ENCODE assay signal across 25 mouse cellular contexts in the genomic region with DNA sequence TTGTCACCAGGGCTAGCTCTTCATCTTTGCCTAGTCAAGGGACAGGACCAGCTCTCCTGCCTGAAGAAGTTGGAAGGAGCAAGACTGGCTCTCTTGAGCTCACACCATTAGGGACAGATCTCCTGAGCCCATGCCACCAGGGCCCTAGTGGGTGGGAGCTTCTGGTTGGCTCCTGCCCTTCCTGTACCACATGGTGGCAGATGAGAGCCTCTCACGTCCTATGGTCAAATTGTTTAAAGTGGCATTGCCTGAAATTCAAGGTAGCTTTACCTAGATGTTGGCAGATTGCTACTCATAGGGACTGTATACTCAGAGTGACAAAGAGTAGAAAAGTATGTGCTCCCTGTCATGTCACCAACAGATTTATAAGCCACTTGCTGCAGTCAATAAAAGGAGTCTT.
DNase-seq lines count a peak whose midpoint lies in the region; ATAC-seq and TF ChIP-seq lines count a peak whose summit lies in the region.
"Had no signal": no experiment of that assay in that cellular context is flagged by ENCODE, and none has a peak within 500 bp of the region (broad histone marks: within the 10 kb centered on the region; RNA-seq: fewer than 3 reads in every experiment).

No protein-coding gene starts in this region.

- H3K27ac ChIP-seq in hindbrain, postnatal 0 days = no peak overlapping the region
- H3K27ac ChIP-seq in hindbrain, embryonic 13.5 days = no peak overlapping the region
- no peak overlapping the region for H3K27ac ChIP-seq in lung, postnatal 0 days (ENCODE audit: low read length)
- H3K27ac ChIP-seq in stomach, postnatal 0 days (replicated peaks) = no peak overlapping the region
- H3K27ac ChIP-seq in forebrain, embryonic 15.5 days (replicated peaks) = no peak overlapping the region
- H3K27ac ChIP-seq: embryonic facial prominence, embryonic 15.5 days; heart, embryonic 13.5 days; hindbrain, embryonic 15.5 days; intestine, embryonic 15.5 days; kidney, embryonic 15.5 days; limb, embryonic 15.5 days; liver, embryonic 15.5 days; midbrain, embryonic 12.5 days; neural tube, embryonic 12.5 days had no signal

- no peak for TF ChIP-seq POLR2A in lung, adult 2 months (IDR thresholded peaks at IDR 0.05; ENCODE audit: borderline replicate concordance, extremely low read depth, low read depth, low read length)

- no peaks in the 10 kb centered on the region for H3K27me3 ChIP-seq in hindbrain, postnatal 0 days (ENCODE audit: insufficient read depth, low read length)
- no peaks in the 10 kb centered on the region for H3K27me3 ChIP-seq in hindbrain, embryonic 13.5 days
- H3K27me3 ChIP-seq in lung, postnatal 0 days (replicated peaks; ENCODE audit: insufficient read depth, low read length) = no peaks in the 10 kb centered on the region; the same call in 1 of the 2 replicates
- no peaks in the 10 kb centered on the region; the same call in 1 of the 2 replicates for H3K27me3 ChIP-seq in stomach, postnatal 0 days (ENCODE audit: control insufficient read depth, insufficient read depth, low read length)
- no peaks in the 10 kb centered on the region for H3K27me3 ChIP-seq in forebrain, embryonic 15.5 days
- H3K27me3 ChIP-seq: embryonic facial prominence, embryonic 15.5 days; heart, embryonic 13.5 days; hindbrain, embryonic 15.5 days; intestine, embryonic 15.5 days; limb, embryonic 15.5 days; liver, embryonic 15.5 days; midbrain, embryonic 12.5 days; neural tube, embryonic 12.5 days had no signal

- no peaks in the 10 kb centered on the region for H3K4me1 ChIP-seq in hindbrain, postnatal 0 days (ENCODE audit: insufficient read depth, low read length)
- H3K4me1 ChIP-seq in hindbrain, embryonic 13.5 days (replicated peaks) = no peaks in the 10 kb centered on the region
- H3K4me1 ChIP-seq in lung, postnatal 0 days (ENCODE audit: insufficient read depth, low read depth, low read length) = no peaks in the 10 kb centered on the region
- H3K4me1 ChIP-seq in lung, adult 2 months (ENCODE audit: control insufficient read depth, insufficient read depth, low read length) = no peaks in the 10 kb centered on the region
- H3K4me1 ChIP-seq in stomach, postnatal 0 days (replicated peaks; ENCODE audit: control insufficient read depth, insufficient read depth) = no peaks in the 10 kb centered on the region
- no peaks in the 10 kb centered on the region for H3K4me1 ChIP-seq in forebrain, embryonic 15.5 days
- H3K4me1 ChIP-seq: heart, embryonic 13.5 days; hindbrain, embryonic 15.5 days; intestine, embryonic 15.5 days; liver, embryonic 15.5 days; midbrain, embryonic 12.5 days; neural tube, embryonic 12.5 days had no signal

- H3K9me3 ChIP-seq in hindbrain, postnatal 0 days (ENCODE audit: low read length) = no peaks in the 10 kb centered on the region
- no peaks in the 10 kb centered on the region for H3K9me3 ChIP-seq in hindbrain, embryonic 13.5 days
- H3K9me3 ChIP-seq in lung, postnatal 0 days (ENCODE audit: low read length) = no peaks in the 10 kb centered on the region
- no peaks in the 10 kb centered on the region for H3K9me3 ChIP-seq in stomach, postnatal 0 days (ENCODE audit: control insufficient read depth, low read length)
- H3K9me3 ChIP-seq in forebrain, embryonic 15.5 days = no peaks in the 10 kb centered on the region
- H3K9me3 ChIP-seq: embryonic facial prominence, embryonic 15.5 days; heart, embryonic 13.5 days; hindbrain, embryonic 15.5 days; intestine, embryonic 15.5 days; kidney, embryonic 15.5 days; limb, embryonic 15.5 days; liver, embryonic 15.5 days; midbrain, embryonic 12.5 days; neural tube, embryonic 12.5 days had no signal

- peak; percentile 36 for DNase-seq in CD4-positive, CD25-positive, alpha-beta regulatory T cell, adult 2 months (ENCODE audit: low read depth, low spot score)
- DNase-seq in hindbrain, postnatal 0 days (ENCODE audit: low spot score) = no peak
- no peak for DNase-seq in lung, postnatal 0 days (ENCODE audit: low spot score)
- no peak for DNase-seq in lung, adult 2 months
- no peak for DNase-seq in stomach, postnatal 0 days (ENCODE audit: low spot score)
- DNase-seq: adrenal gland, adult 8-10 months; cerebellum, adult 9-11 months; gastrocnemius, postnatal 10 days; heart, postnatal 36 days; left cerebral cortex, postnatal 4 days; right cerebral cortex, postnatal 14 days; spleen, adult 18-20 months had no signal

- WGBS in hindbrain, postnatal 0 days = 66% methylated on average over 1 of the region's 1 CpGs
- 58% methylated on average over 1 of the region's 1 CpGs for WGBS in hindbrain, embryonic 13.5 days
- 56% methylated on average over 1 of the region's 1 CpGs for WGBS in lung, postnatal 0 days
- 56% methylated on average over 1 of the region's 1 CpGs for WGBS in lung, adult 2 months
- WGBS in stomach, postnatal 0 days = 70% methylated on average over 1 of the region's 1 CpGs
- WGBS in forebrain, embryonic 15.5 days = 67% methylated on average over 1 of the region's 1 CpGs

- no peak overlapping the region for H3K4me3 ChIP-seq in hindbrain, postnatal 0 days (ENCODE audit: low read length)
- no peak overlapping the region for H3K4me3 ChIP-seq in hindbrain, embryonic 13.5 days
- H3K4me3 ChIP-seq in lung, postnatal 0 days (ENCODE audit: low read depth, low read length) = no peak overlapping the region
- H3K4me3 ChIP-seq in lung, adult 2 months (replicated peaks; ENCODE audit: extremely low read depth, low read depth, low read length) = no peak overlapping the region
- no peak overlapping the region for H3K4me3 ChIP-seq in stomach, postnatal 0 days (ENCODE audit: low read depth, low read length)
- no peak overlapping the region for H3K4me3 ChIP-seq in forebrain, embryonic 15.5 days
- H3K4me3 ChIP-seq: embryonic facial prominence, embryonic 15.5 days; heart, embryonic 13.5 days; hindbrain, embryonic 15.5 days; intestine, embryonic 15.5 days; kidney, embryonic 15.5 days; limb, embryonic 15.5 days; liver, embryonic 15.5 days; midbrain, embryonic 12.5 days; neural tube, embryonic 12.5 days had no signal

- 0 out of 2 replicates have a peak, but pooled peaks have one; percentile 15 for TF ChIP-seq CTCF in hindbrain, postnatal 0 days (IDR thresholded peaks at IDR 0.05; ENCODE audit: low read depth)
- peak; percentile 29 for TF ChIP-seq CTCF in lung, postnatal 0 days (IDR thresholded peaks at IDR 0.05)
- TF ChIP-seq CTCF in lung, adult 2 months (IDR thresholded peaks at IDR 0.05; ENCODE audit: insufficient read depth, low read length) = no peak
- TF ChIP-seq CTCF in stomach, postnatal 0 days (IDR thresholded peaks at IDR 0.05; ENCODE audit: low read depth) = peak; percentile 49

- no peak overlapping the region for H3K4me2 ChIP-seq in hindbrain, postnatal 0 days (ENCODE audit: low read depth, low read length)
- no peak overlapping the region for H3K4me2 ChIP-seq in hindbrain, embryonic 13.5 days
- no peak overlapping the region for H3K4me2 ChIP-seq in lung, postnatal 0 days (replicated peaks; ENCODE audit: low read depth, low read length)
- no peak overlapping the region for H3K4me2 ChIP-seq in stomach, postnatal 0 days (replicated peaks; ENCODE audit: low read depth)
- no peak overlapping the region for H3K4me2 ChIP-seq in forebrain, embryonic 15.5 days (replicated peaks)
- H3K4me2 ChIP-seq: embryonic facial prominence, embryonic 15.5 days; heart, embryonic 13.5 days; hindbrain, embryonic 15.5 days; intestine, embryonic 15.5 days; kidney, embryonic 15.5 days; limb, embryonic 15.5 days; liver, embryonic 15.5 days; midbrain, embryonic 12.5 days; neural tube, embryonic 12.5 days had no signal

- H3K9ac ChIP-seq in hindbrain, postnatal 0 days (replicated peaks; ENCODE audit: low read length) = no peak overlapping the region
- no peak overlapping the region for H3K9ac ChIP-seq in hindbrain, embryonic 13.5 days
- H3K9ac ChIP-seq in lung, postnatal 0 days (replicated peaks; ENCODE audit: low read depth) = no peak overlapping the region
- no peak overlapping the region for H3K9ac ChIP-seq in stomach, postnatal 0 days (ENCODE audit: low read length)
- H3K9ac ChIP-seq in forebrain, embryonic 15.5 days (replicated peaks) = no peak overlapping the region
- H3K9ac ChIP-seq: embryonic facial prominence, embryonic 15.5 days; heart, embryonic 13.5 days; hindbrain, embryonic 15.5 days; intestine, embryonic 15.5 days; kidney, embryonic 15.5 days; limb, embryonic 15.5 days; liver, embryonic 15.5 days; midbrain, embryonic 12.5 days; neural tube, embryonic 12.5 days had no signal

- TF ChIP-seq EP300 in lung, postnatal 0 days (IDR thresholded peaks at IDR 0.05) = no peak
- no peak for TF ChIP-seq EP300 in stomach, postnatal 0 days (optimal IDR thresholded peaks at IDR 0.05)

- no peak for ATAC-seq in CD4-positive, CD25-positive, alpha-beta regulatory T cell, adult 4 months
- no peak for ATAC-seq in hindbrain, postnatal 0 days
- no peak for ATAC-seq in hindbrain, embryonic 13.5 days (ENCODE audit: low FRiP score)
- ATAC-seq in lung, postnatal 0 days = no peak
- ATAC-seq in stomach, postnatal 0 days (ENCODE audit: low FRiP score, low TSS enrichment) = no peak
- no peak for ATAC-seq in forebrain, embryonic 15.5 days (replicated peaks)
- ATAC-seq: forebrain, embryonic 14.5 days; intestine, embryonic 15.5 days had no signal

- H3K36me3 ChIP-seq in hindbrain, postnatal 0 days (ENCODE audit: insufficient read depth, low read length) = no peaks in the 10 kb centered on the region
- H3K36me3 ChIP-seq in hindbrain, embryonic 13.5 days = no peaks in the 10 kb centered on the region
- no peaks in the 10 kb centered on the region for H3K36me3 ChIP-seq in lung, postnatal 0 days (ENCODE audit: insufficient read depth, low read length)
- no peaks in the 10 kb centered on the region for H3K36me3 ChIP-seq in stomach, postnatal 0 days (ENCODE audit: control insufficient read depth, insufficient read depth, low read length)
- H3K36me3 ChIP-seq in forebrain, embryonic 15.5 days = no peaks in the 10 kb centered on the region
- H3K36me3 ChIP-seq: embryonic facial prominence, embryonic 15.5 days; heart, embryonic 13.5 days; hindbrain, embryonic 15.5 days; intestine, embryonic 15.5 days; kidney, embryonic 15.5 days; limb, embryonic 15.5 days; liver, embryonic 15.5 days; midbrain, embryonic 12.5 days; neural tube, embryonic 12.5 days had no signal
